Mouse (Mus musculus): ENCODE measurements at regions not wholly inside any gene's neighbourhood (a gene's known extent, or its start where the extent isn't known, plus 50 kb on each side); places are given as distances from the start of the nearest gene placed in this dataset.
A peak's percentile ranks its signal among the peaks of the same experiment; 100 is the strongest.
"Not testable (repeated sequence)": the region's sequence is repeated elsewhere in the genome, so short reads cannot be mapped to it uniquely, and the experiment has no call there.

DNA sequence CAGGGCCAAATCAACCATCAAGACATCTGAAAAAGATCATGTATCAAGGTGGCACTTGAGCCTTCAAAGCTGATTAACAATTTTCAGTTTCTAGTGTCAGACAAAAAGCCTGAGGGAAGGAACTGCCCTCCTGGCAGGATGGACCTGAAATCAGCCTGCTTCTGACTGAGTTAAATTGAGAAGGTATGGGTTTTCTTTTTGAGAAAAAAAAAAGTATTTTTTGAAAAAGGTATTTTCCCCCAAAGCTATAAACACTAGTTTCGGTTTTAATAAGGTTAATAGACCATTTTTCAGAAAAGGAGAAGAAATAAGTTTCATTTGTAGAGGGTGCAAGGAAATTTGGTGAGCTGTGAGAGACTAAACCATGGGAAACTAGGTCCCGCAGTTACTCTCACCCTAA, 124.6 kb upstream of the Mrpl21 start:
- DNase-seq (ENCODE audit: low spot score): not testable (repeated sequence)

GRCm38 (mm10) chr19:3159346-3159745, 123.4 kb upstream of the Mrpl21 start:
- no peak for DNase-seq (ENCODE audit: low spot score)

DNA sequence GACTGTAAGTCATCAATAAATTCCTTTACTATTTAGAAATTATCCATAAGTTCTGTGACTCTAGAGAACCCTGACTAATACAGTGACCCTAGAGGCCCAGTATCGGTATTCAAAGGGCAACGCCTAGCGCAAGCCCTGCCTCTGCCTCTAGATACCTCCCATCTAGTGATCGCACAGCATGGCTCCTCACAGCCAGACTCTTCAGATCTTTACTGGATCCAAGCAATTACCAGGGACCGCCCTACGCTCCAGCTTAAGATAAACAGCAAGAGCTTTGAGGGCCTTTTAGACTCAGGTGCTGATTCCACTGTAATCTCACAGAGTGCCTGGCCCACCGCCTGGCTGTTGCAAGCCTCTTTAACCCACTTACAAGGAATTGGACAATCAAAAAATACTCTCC, 115.0 kb upstream of the Mrpl21 start:
- no peak for DNase-seq (ENCODE audit: low spot score)

DNA sequence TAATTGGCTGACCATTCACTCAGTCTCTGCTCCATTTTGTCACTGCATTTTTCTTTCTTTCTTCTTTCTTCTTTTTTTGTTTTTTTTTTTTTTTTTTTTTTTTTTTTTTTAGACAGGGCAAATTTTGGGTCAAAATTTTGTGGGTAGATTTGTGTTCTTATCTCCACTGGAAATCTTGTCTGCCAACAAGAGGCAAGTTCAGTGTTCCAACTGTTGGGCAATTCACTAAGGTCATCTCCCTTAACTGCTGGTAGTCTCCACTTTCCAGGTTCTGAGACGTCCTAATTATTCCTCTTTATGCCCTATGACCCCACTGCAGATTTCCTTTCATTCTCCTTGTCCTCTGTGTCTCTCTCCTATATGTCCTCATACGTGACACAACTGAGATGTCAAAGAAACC, 100.1 kb upstream of the Mrpl21 start:
- DNase-seq (ENCODE audit: low spot score): no peak

- DNase-seq (ENCODE audit: low spot score): no peak
Observed at GRCm38 (mm10) chr19:3192644-3193043, 90.1 kb upstream of the Mrpl21 start.

DNA sequence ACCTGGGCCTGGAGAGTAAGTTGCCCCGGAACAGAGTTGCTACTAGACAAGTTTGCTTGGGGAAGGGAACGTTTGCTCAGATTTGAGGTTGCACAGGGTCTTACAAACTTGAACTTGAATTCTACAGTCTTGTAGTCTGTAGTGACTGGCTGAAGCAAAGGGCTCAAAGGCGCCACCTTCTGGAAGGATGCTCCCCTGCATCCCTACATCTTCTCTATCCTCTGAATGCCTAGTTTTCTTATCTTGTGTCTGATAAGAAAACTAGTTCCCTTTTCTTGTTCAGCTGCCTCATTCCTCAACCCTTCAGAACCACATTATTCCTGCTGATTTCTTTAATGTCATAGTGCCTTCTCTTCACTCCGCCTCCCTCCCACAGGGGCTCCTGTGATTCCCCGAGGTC, 78.2 kb upstream of the Mrpl21 start:
- not testable (repeated sequence) for DNase-seq (ENCODE audit: low spot score)

GRCm38 (mm10) chr19:3205406-3205805, 77.3 kb upstream of the Mrpl21 start:
- DNase-seq (ENCODE audit: low spot score): not testable (repeated sequence)

GRCm38 (mm10) chr19:3208283-3208682, 74.4 kb upstream of the Mrpl21 start:
- peak; percentile 7 for DNase-seq (ENCODE audit: low spot score)

All from layer of hippocampus, adult 11-12 months (tissue).